Mouse (Mus musculus) forebrain, postnatal 0 days (tissue): ENCODE data around the gene Serpinb9b. TPM values are rescaled to one million over a fixed set of nuclear protein-coding genes. Genes with fewer than 3 reads are reported as not detected.

Source experiments
- ATAC-seq: fragments of 200-750 bp; cut with Nextera tagmentation; 2 replicates; pipeline ENCODE4 v1.8.0; 2017; ENCODE audit warnings: mild to moderate bottlenecking, moderate library complexity
- DNase-seq: peaks from one replicate; pipeline ENCODE4 v3.0.0-alpha.2; 2015
- H3K27ac ChIP-seq: fragments of 300-500 bp; sonication (generic); 2 replicates; pipeline ENCODE4 v1.5.1; 2014; ENCODE audit warnings: low read depth, mild to moderate bottlenecking, antibody characterized with exemption, low read length, moderate library complexity, mixed read lengths
- H3K27me3 ChIP-seq: fragments of 300-500 bp; sonication (generic); 2 replicates; pipeline ENCODE4 v1.6.1; 2014; ENCODE audit warnings: mild to moderate bottlenecking, low read length, mixed read lengths; ENCODE audit not compliant: insufficient read depth
- H3K36me3 ChIP-seq: fragments of 300-500 bp; sonication (generic); 2 replicates; pipeline ENCODE4 v1.6.1; 2014; ENCODE audit warnings: mild to moderate bottlenecking, moderate library complexity; ENCODE audit not compliant: insufficient read depth
- H3K4me1 ChIP-seq: fragments of 300-500 bp; sonication (generic); 2 replicates; pipeline ENCODE4 v1.6.1; 2014; ENCODE audit warnings: antibody characterized with exemption; ENCODE audit not compliant: insufficient read depth
- H3K4me2 ChIP-seq: fragments of 300-500 bp; sonication (generic); 2 replicates; pipeline ENCODE4 v1.6.1; 2014; ENCODE audit warnings: low read depth, mild to moderate bottlenecking, moderate library complexity
- H3K4me3 ChIP-seq: fragments of 300-500 bp; sonication (generic); 2 replicates; pipeline ENCODE4 v1.5.1; 2014; ENCODE audit warnings: low read depth, low read length, mixed read lengths
- H3K9ac ChIP-seq: fragments of 300-500 bp; sonication (generic); 2 replicates; pipeline ENCODE4 v1.6.1; 2014; ENCODE audit warnings: mild to moderate bottlenecking
- H3K9me3 ChIP-seq: fragments of 300-500 bp; sonication (generic); 2 replicates; pipeline ENCODE4 v1.6.1; 2016; ENCODE audit warnings: low read length
- CTCF ChIP-seq: sonication (generic); IDR thresholded peaks from 2 replicates; pipeline ENCODE4 v1.5.1; 2016; ENCODE audit warnings: antibody characterized with exemption, control low read depth, low read depth
- WGBS: fragments of 180-500 bp; shearing (Covaris S2); extraction: QIAGEN DNeasy Blood & Tissue Kit; methylation state at CpG from one replicate; pipeline ENCODE4 v1.1.7; 2014; 5-methylcytosine and 5-hydroxymethylcytosine counted together
- polyA plus RNA-seq: library from polyadenylated mRNA; unstranded; fragments of >200 nt; fragmentation: Nextera tagmentation; extraction: Ambion mirVana; gene quantifications from 2 replicates; pipeline ENCODE4 v1.2.1, GENCODE M21; 2015
- total RNA-seq: library from RNA; depleted of rRNA; stranded (reverse); fragments of >200 nt; gene quantifications from 2 replicates; pipeline ENCODE4 v1.2.3, GENCODE M21; 2014; rRNA removed

Serpinb9b gene
- total and polyA plus RNA-seq, 2 experiments from 2014 or later, result 0.11 to 0.24 TPM

DNA sequence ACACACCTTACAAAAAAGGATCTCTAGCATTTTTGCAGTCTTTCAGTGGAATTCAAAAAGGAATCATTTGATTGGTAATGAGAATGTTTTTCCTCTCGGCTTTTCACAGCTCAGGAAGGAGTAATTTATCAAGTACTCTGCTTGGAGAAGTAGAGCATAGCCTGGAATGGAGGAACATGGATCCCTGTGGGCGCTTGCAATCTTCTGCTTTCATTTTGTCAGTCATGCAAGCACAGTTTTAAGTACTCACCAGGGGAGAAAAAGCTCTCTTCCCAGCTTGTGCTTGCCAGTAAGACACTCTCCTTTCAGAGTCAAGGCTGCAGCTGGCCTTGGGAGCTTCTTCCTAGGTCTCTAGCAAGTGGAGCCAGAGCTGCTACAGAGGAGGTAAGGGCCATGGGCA lies 56.6 kb downstream of the Serpinb9b start:
- H3K27ac ChIP-seq, result no peak overlapping the region
- no peak for ATAC-seq
- no peak overlapping the region for H3K4me2 ChIP-seq

DNA sequence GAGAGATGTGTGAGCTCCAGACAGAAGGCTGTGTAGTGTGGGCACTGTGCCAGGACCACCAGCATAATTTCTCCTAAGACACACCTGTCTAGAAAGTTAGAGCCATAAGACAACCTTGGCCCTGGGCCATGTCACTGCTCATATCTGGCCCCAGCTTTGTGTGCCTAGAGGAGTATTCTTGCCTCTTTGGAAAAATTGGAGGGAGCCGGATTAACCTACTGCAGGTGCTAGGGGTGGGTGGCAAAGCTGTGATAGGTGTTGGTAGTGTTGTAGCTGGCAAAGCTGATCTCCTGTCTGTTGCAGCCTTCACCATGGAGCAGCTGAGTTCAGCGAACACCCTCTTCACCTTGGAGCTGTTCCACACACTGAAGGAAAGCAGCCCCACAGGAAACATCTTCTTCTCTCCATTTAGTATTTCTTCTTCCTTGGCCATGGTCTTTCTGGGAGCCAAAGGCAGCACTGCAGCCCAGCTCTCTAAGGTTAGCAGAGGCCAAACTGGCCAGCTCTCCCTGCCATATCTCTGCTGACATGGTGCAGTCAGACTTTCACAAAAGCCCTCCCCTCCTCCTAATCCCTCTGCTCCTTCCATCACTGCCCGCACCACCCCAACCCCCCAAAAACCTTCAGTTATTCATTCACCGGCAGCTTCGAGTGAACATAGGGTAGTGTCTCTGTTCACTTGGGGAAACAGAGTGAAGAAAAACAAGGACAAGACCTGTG lies 57.9 kb downstream of the Serpinb9b start:
- WGBS, result 37% methylated on average over 5 of the region's 5 CpGs
- no peaks in the 10 kb centered on the region for H3K27me3 ChIP-seq
- H3K4me3 ChIP-seq, result no peak overlapping the region
- H3K36me3 ChIP-seq, result no peaks in the 10 kb centered on the region
- no peaks in the 10 kb centered on the region for H3K9me3 ChIP-seq
- H3K4me1 ChIP-seq, result peaks cover 12% of the 10 kb centered on the region
- H3K27ac ChIP-seq, result peak overlapping the region; percentile 80
- DNase-seq, result peak; percentile 16
- ATAC-seq, result peak; percentile 68
- H3K9ac ChIP-seq, result no peak overlapping the region
- H3K4me2 ChIP-seq, result peak overlapping the region; percentile 23
- TF ChIP-seq CTCF, result no peak

More for the DNA sequence above, 56.6 kb downstream of the Serpinb9b start:
- TF ChIP-seq CTCF, result no peak
- no peak for DNase-seq
- Histone ChIP-seq H3K27me3 (no peaks in the 10 kb centered on the region), H3K9ac (no peak overlapping the region), H3K4me1 (peaks cover 12% of the 10 kb centered on the region), H3K36me3 (no peaks in the 10 kb centered on the region), H3K9me3 (no peaks in the 10 kb centered on the region), H3K4me3 (no peak overlapping the region)
- 70% methylated on average over 2 of the region's 2 CpGs for WGBS

DNA sequence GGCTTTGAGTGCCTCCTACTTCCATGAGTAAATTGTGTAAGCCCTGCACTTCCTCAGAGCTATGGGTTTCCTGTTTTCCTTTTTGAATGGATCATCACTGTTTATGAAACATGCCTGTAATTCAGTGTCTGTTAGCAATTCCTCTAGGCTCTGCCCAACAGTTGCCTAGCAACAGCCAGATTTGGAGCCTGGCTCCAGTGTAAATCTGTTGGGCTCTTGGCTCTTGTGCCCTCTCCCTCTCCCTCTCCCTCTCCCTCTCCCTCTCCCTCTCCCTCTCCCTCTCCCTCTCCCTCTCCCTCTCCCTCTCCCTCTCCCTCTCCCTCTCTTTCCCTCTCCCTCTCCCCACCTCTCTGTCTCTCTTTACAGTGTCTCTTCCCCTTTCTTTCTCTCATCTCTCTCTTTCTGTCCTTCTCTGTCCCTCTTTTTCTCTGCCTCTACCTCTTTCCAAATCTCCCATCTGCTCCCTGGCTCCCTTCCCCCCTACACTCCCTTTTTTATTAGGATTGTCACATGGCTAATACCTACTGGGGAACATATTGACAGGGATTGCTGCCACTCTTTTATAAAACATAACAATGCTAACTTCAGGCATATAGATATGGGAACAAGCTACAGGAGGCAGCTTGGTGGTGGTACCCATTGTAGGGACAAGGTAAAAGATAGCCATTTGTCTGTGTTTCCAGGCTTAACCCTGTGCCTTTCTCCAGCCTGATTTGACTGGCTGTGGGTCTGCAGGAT lies 58.6 kb downstream of the Serpinb9b start:
- no peaks in the 10 kb centered on the region for H3K9me3 ChIP-seq
- H3K9ac ChIP-seq, result no peak overlapping the region
- no peak for TF ChIP-seq CTCF
- H3K27me3 ChIP-seq, result no peaks in the 10 kb centered on the region
- no peak overlapping the region for H3K4me3 ChIP-seq
- H3K27ac ChIP-seq, result peak overlapping the region; percentile 80
- peak; percentile 95 for ATAC-seq
- peak; percentile 82 for DNase-seq
- H3K4me1 ChIP-seq, result peaks cover 12% of the 10 kb centered on the region
- H3K4me2 ChIP-seq, result peak overlapping the region; percentile 23; the same call in 1 of the 2 replicates
- H3K36me3 ChIP-seq, result no peaks in the 10 kb centered on the region

DNA sequence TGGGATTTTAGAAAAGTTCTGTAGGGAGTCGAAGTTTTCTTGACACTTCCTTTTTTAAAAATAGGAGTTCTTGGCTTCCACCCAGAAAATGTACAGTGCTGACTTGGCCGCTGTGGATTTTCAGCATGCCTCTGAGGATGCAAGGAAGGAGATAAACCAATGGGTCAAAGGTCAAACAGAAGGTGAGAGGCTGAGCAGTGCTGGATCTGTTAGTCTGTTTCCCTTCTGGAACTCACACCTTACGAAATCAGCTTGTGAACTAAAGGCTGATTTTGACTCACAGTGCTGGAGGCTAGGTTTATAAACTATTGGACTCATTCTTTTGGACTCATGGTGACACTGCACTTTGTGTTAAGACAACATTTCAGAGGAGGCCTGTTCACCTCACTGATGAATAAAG lies 62.4 kb downstream of the Serpinb9b start:
- no peaks in the 10 kb centered on the region for H3K36me3 ChIP-seq
- no peak for TF ChIP-seq CTCF
- ATAC-seq, result no peak
- H3K27me3 ChIP-seq, result no peaks in the 10 kb centered on the region
- H3K4me3 ChIP-seq, result no peak overlapping the region
- 82% methylated on average over 3 of the region's 3 CpGs for WGBS
- no peaks in the 10 kb centered on the region for H3K9me3 ChIP-seq
- H3K4me2 ChIP-seq, result no peak overlapping the region
- H3K4me1 ChIP-seq, result peaks cover 10% of the 10 kb centered on the region
- no peak overlapping the region for H3K9ac ChIP-seq
- no peak overlapping the region for H3K27ac ChIP-seq
- no peak for DNase-seq

DNA sequence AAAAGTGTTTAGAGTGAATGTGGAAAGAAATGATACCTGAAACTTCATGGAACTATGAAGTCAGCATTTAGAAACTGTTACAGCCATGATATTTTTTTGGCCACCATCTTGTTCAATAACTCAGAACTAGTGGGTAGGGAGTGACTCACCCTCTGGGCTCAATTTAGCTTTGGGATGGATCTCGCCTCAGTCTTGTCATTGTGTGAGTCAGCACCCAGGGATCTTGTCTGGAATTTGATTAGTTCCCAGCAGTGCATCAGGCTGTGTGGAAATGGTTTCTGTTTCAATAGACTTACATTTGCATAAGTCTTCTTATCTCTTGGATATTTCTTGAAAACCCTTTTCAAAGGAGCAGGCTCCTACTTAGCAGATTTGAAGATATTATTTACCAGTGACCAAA lies 63.3 kb downstream of the Serpinb9b start:
- DNase-seq, result no peak

DNA sequence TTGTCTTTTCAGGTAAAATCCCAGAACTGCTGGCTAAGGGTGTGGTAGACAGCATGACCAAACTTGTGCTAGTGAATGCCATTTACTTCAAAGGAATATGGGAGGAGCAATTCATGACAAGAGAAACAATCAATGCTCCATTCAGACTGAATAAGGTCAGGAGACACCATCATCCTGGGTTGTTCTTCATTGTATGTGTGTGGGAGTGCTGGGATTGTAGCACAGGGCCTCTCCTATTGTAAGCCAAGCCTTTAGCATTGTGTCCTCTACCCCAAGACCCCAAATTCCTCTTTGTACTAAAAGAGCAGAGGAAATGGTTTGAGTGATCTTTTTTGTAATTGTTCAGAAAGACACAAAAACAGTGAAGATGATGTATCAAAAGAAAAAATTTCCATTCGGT lies 64.1 kb downstream of the Serpinb9b start:
- Histone ChIP-seq H3K4me2 (no peak overlapping the region), H3K27me3 (no peaks in the 10 kb centered on the region), H3K9me3 (no peaks in the 10 kb centered on the region), H3K4me3 (no peak overlapping the region), H3K9ac (no peak overlapping the region), H3K4me1 (no peaks in the 10 kb centered on the region), H3K36me3 (no peaks in the 10 kb centered on the region), H3K27ac (no peak overlapping the region)
- 96% methylated on average over 1 of the region's 1 CpGs for WGBS
- DNase-seq (no peak), ATAC-seq (no peak)
- no peak for TF ChIP-seq CTCF

More for the DNA sequence above, 63.3 kb downstream of the Serpinb9b start:
- WGBS, result 72% methylated on average over 1 of the region's 1 CpGs
- Histone ChIP-seq H3K9ac (no peak overlapping the region), H3K4me3 (no peak overlapping the region), H3K9me3 (no peaks in the 10 kb centered on the region), H3K27ac (no peak overlapping the region), H3K27me3 (no peaks in the 10 kb centered on the region), H3K36me3 (no peaks in the 10 kb centered on the region), H3K4me2 (no peak overlapping the region), H3K4me1 (peaks cover under 1% of the 10 kb centered on the region; the same call in 1 of the 2 replicates)
- no peak for TF ChIP-seq CTCF
- ATAC-seq, result no peak

Other genes with a start within 250 kb of the Serpinb9b start
- gene Mylk4, start 243.5 kb upstream of the Serpinb9b start, total RNA-seq, result 0.05 and 0.08 TPM in 2 replicates
- 0.05 and 0.21 TPM in 2 replicates for gene Mylk4, start 243.5 kb upstream of the Serpinb9b start, polyA plus RNA-seq
- 81.6 and 85.1 TPM in 2 replicates for gene Wrnip1, start 225.4 kb upstream of the Serpinb9b start, total RNA-seq
- gene Wrnip1, start 225.4 kb upstream of the Serpinb9b start, polyA plus RNA-seq, result 34.6 and 38.0 TPM in 2 replicates
- not detected in 2 replicates for gene D930007J09Rik, start 224.6 kb upstream of the Serpinb9b start, total RNA-seq
- gene D930007J09Rik, start 224.6 kb upstream of the Serpinb9b start, polyA plus RNA-seq, result not detected in 2 replicates
- gene Serpinb1a, start 176.2 kb upstream of the Serpinb9b start, total RNA-seq, result 0.48 and 1.2 TPM in 2 replicates
- 3.5 and 4.2 TPM in 2 replicates for gene Serpinb1a, start 176.2 kb upstream of the Serpinb9b start, polyA plus RNA-seq
- gene Serpinb1c, start 129.2 kb upstream of the Serpinb9b start, total RNA-seq, result not detected in 2 replicates
- gene Serpinb1c, start 129.2 kb upstream of the Serpinb9b start, polyA plus RNA-seq, result 0.11 TPM in 1 of 2 replicates, not detected in the other
- 4.2 and 5.5 TPM in 2 replicates for gene Serpinb6b, start 62.2 kb upstream of the Serpinb9b start, total RNA-seq
- gene Serpinb6b, start 62.2 kb upstream of the Serpinb9b start, polyA plus RNA-seq, result 2.6 and 2.8 TPM in 2 replicates
- 2.0 and 3.1 TPM in 2 replicates for gene Serpinb9, start 24.2 kb upstream of the Serpinb9b start, total RNA-seq
- gene Serpinb9, start 24.2 kb upstream of the Serpinb9b start, polyA plus RNA-seq, result 2.2 and 2.3 TPM in 2 replicates
- 0.95 and 1.1 TPM in 2 replicates for gene Serpinb1b, start 51.2 kb downstream of the Serpinb9b start, total RNA-seq
- 3.5 and 4.1 TPM in 2 replicates for gene Serpinb1b, start 51.2 kb downstream of the Serpinb9b start, polyA plus RNA-seq
- not detected in 2 replicates for gene Serpinb9c, start 132.3 kb downstream of the Serpinb9b start, total RNA-seq
- not detected in 2 replicates for gene Serpinb9c, start 132.3 kb downstream of the Serpinb9b start, polyA plus RNA-seq
- gene Serpinb9d, start 165.5 kb downstream of the Serpinb9b start, total RNA-seq, result not detected in 2 replicates
- not detected in 2 replicates for gene Serpinb9d, start 165.5 kb downstream of the Serpinb9b start, polyA plus RNA-seq
- not detected in 2 replicates for gene Serpinb9e, start 222.2 kb downstream of the Serpinb9b start, total RNA-seq
- gene Serpinb9e, start 222.2 kb downstream of the Serpinb9b start, polyA plus RNA-seq, result not detected in 2 replicates